Mouse (Mus musculus): ENCODE data around the gene Elp1. TPM values are rescaled to one million over a fixed set of nuclear protein-coding genes. Genes with fewer than 3 reads are reported as not detected.

The Elp1 gene
- polyA plus RNA-seq, 1 experiment, result 16.0 TPM

DNA sequence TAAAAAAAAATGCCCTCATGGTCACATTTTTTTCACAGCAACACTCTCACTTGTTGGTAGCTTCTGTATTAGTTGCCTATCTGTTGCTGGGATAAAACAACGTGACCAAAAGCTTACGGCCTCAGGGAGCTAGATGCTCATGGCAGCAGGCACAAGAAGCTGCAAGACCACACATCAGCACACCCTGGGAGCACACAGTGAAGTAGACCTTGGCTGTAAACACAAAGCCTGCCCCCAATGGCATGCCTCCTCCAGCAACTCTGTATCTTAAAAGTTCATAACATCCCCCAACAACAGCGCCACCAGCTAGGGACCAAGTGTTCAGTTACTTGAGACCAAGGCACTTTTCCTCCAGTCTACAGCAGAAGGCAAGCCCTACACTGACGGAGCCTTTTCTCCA, 6.9 kb upstream of the Elp1 start:
- TF ChIP-seq POLR2A (IDR thresholded peaks at IDR 0.05; ENCODE audit: borderline replicate concordance, extremely low read depth, low read depth, low read length), result no peak
- no peak for TF ChIP-seq CTCF (IDR thresholded peaks at IDR 0.05; ENCODE audit: insufficient read depth, low read length)
- no peak for DNase-seq
- 67% methylated on average over 4 of the region's 4 CpGs for WGBS
- Histone ChIP-seq H3K4me3 (replicated peaks; ENCODE audit: extremely low read depth, low read depth, low read length) (no peak overlapping the region), H3K4me1 (ENCODE audit: control insufficient read depth, insufficient read depth, low read length) (no peaks in the 10 kb centered on the region)

DNA sequence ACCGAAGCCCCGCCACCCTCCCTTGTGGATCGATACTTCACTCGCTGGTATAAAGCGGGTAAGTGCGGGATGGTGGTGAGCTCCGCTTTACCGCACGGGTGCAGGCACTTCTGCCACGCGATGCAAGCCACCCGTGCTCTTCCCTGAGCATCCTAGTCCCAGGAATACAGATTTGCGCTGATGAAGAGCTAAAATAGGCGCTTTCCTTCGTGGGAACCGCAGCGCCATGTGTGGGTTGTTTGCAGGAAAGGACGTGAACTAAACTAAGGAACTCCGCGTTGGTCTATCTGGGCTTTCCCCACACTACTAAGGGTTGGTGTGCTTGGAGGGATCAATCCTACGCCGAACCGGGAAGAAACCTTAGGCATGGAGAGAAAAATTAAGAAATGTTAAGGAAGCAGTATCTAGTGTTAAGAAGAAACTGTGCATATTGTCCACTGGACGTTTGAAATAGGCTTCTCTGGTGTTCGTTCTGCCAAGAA, 579 bp upstream of the Elp1 start:
- no peak for TF ChIP-seq POLR2A (IDR thresholded peaks at IDR 0.05; ENCODE audit: borderline replicate concordance, extremely low read depth, low read depth, low read length)
- no peak for TF ChIP-seq CTCF (IDR thresholded peaks at IDR 0.05; ENCODE audit: insufficient read depth, low read length)
- WGBS, result 2% methylated on average over 25 of the region's 25 CpGs
- DNase-seq, result no peak
- peak overlapping the region; percentile 96 for H3K4me3 ChIP-seq (replicated peaks; ENCODE audit: extremely low read depth, low read depth, low read length)
- H3K4me1 ChIP-seq (ENCODE audit: control insufficient read depth, insufficient read depth, low read length), result no peaks in the 10 kb centered on the region

DNA sequence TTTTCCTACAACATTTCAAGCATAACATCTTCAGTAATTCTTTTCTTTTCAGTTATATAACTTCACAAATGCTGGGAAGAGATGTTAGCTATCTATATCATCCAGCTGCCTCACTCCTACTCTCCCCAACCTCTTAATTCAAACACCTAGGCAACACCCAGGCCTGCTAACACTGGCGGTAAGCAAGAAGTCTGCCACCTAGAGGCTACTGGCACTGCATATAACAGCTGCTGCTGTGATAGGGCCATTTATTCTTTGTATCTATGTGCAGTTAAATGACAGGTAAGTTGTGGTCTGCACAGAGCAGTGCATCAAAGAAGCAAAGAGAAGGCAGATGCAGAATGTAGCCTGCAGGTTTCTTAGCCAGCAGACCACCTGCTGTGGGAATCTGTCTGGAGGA, 10.8 kb downstream of the Elp1 start:
- TF ChIP-seq CTCF (IDR thresholded peaks at IDR 0.05; ENCODE audit: insufficient read depth, low read length) (0 out of 2 replicates have a peak, but pooled peaks have one; percentile 32), POLR2A (IDR thresholded peaks at IDR 0.05; ENCODE audit: borderline replicate concordance, extremely low read depth, low read depth, low read length) (no peak)
- no peak for DNase-seq
- H3K4me3 ChIP-seq (replicated peaks; ENCODE audit: extremely low read depth, low read depth, low read length), result no peak overlapping the region
- no peaks in the 10 kb centered on the region for H3K4me1 ChIP-seq (ENCODE audit: control insufficient read depth, insufficient read depth, low read length)
- WGBS, result 44% methylated on average over 1 of the region's 1 CpGs

DNA sequence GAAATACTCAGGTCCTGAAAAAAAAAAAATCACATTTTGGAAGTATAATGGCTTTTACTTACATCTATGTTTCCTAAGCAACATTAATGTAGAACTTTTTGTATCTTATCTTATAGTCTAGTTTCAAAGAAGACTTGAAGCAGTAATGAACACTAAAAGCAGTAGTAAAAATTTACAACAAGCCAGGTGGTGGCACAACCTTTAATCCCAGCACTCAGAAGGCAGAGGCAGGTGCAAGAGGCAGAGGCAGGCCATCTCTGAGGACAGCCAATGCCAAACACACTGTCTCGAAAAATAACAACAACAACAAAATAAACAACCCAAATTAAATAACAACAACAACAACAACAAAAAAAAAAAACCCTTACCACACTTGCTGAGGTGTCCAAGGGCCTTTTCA, 31.1 kb downstream of the Elp1 start:
- TF ChIP-seq POLR2A (IDR thresholded peaks at IDR 0.05; ENCODE audit: borderline replicate concordance, extremely low read depth, low read depth, low read length) (no peak), CTCF (IDR thresholded peaks at IDR 0.05; ENCODE audit: insufficient read depth, low read length) (no peak)
- no peak for DNase-seq
- Histone ChIP-seq H3K4me1 (ENCODE audit: control insufficient read depth, insufficient read depth, low read length) (peaks cover 2% of the 10 kb centered on the region; the same call in 1 of the 2 replicates), H3K4me3 (replicated peaks; ENCODE audit: extremely low read depth, low read depth, low read length) (no peak overlapping the region)
- WGBS, result 51% methylated on average over 1 of the region's 1 CpGs

DNA sequence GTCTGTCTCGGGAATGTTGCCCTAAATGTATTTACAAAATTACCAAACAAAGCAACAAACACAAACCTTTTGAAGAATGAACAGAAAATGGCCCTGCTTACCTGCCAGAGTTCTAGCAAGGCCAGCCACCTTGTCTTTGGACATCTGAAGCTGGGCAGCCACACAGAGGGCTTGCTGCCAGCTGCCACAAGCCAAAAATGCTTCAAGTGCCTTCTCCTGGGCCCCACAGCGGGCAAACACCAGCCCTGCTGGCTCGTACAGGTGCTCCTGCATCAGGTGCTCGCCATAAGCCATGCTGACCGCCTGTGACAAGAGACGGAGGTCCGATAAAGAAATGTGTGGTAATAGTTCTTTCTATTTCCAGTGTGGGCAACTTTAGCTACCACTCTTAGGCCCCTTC, 33.2 kb downstream of the Elp1 start:
- peak; percentile 73 for DNase-seq
- 69% methylated on average over 7 of the region's 7 CpGs for WGBS
- Histone ChIP-seq H3K4me1 (ENCODE audit: control insufficient read depth, insufficient read depth, low read length) (peaks cover 2% of the 10 kb centered on the region; the same call in 1 of the 2 replicates), H3K4me3 (replicated peaks; ENCODE audit: extremely low read depth, low read depth, low read length) (no peak overlapping the region)
- TF ChIP-seq CTCF (IDR thresholded peaks at IDR 0.05; ENCODE audit: insufficient read depth, low read length) (no peak), POLR2A (IDR thresholded peaks at IDR 0.05; ENCODE audit: borderline replicate concordance, extremely low read depth, low read depth, low read length) (no peak)

- peaks cover 2% of the 10 kb centered on the region; the same call in 1 of the 2 replicates for H3K4me1 ChIP-seq (ENCODE audit: control insufficient read depth, insufficient read depth, low read length)
- TF ChIP-seq CTCF (IDR thresholded peaks at IDR 0.05; ENCODE audit: insufficient read depth, low read length) (no peak), POLR2A (IDR thresholded peaks at IDR 0.05; ENCODE audit: borderline replicate concordance, extremely low read depth, low read depth, low read length) (no peak)
- WGBS, result 38% methylated on average over 5 of the region's 5 CpGs
- H3K4me3 ChIP-seq (replicated peaks; ENCODE audit: extremely low read depth, low read depth, low read length), result no peak overlapping the region
- peak; percentile 42 for DNase-seq
Measured at GRCm38 (mm10) chr4:56767861-56768284, 34.3 kb downstream of the Elp1 start.

DNA sequence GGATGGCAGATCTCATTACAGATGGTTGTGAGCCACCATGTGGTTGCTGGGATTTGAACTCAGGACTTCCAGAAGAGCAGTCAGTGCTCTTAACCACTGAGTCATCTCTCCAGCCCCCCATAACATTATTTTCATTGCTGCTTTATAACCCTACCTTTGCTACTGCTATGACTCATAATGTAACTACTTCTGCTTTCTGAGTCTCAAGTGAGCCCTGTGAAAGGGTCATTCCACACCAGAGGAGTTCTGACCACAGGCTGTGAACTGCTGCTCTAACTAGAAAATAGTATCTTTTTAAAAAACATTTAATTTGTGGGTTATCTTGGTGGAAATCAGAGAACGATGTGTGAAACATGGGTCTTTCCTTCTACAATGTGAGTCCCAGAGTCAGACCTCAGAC, 44.4 kb downstream of the Elp1 start:
- no peak for DNase-seq
- WGBS, result 96% methylated on average over 1 of the region's 1 CpGs
- no peaks in the 10 kb centered on the region for H3K4me1 ChIP-seq (ENCODE audit: control insufficient read depth, insufficient read depth, low read length)
- TF ChIP-seq CTCF (IDR thresholded peaks at IDR 0.05; ENCODE audit: insufficient read depth, low read length), result no peak
- no peak for TF ChIP-seq POLR2A (IDR thresholded peaks at IDR 0.05; ENCODE audit: borderline replicate concordance, extremely low read depth, low read depth, low read length)
- no peak overlapping the region for H3K4me3 ChIP-seq (replicated peaks; ENCODE audit: extremely low read depth, low read depth, low read length)

GRCm38 (mm10) chr4:56756966-56757600, 45.0 kb downstream of the Elp1 start:
- Histone ChIP-seq H3K4me3 (replicated peaks; ENCODE audit: extremely low read depth, low read depth, low read length) (no peak overlapping the region), H3K4me1 (ENCODE audit: control insufficient read depth, insufficient read depth, low read length) (no peaks in the 10 kb centered on the region)
- TF ChIP-seq CTCF (IDR thresholded peaks at IDR 0.05; ENCODE audit: insufficient read depth, low read length) (no peak), POLR2A (IDR thresholded peaks at IDR 0.05; ENCODE audit: borderline replicate concordance, extremely low read depth, low read depth, low read length) (no peak)
- peak; percentile 59 for DNase-seq
- WGBS, result 72% methylated on average over 10 of the region's 10 CpGs

DNA sequence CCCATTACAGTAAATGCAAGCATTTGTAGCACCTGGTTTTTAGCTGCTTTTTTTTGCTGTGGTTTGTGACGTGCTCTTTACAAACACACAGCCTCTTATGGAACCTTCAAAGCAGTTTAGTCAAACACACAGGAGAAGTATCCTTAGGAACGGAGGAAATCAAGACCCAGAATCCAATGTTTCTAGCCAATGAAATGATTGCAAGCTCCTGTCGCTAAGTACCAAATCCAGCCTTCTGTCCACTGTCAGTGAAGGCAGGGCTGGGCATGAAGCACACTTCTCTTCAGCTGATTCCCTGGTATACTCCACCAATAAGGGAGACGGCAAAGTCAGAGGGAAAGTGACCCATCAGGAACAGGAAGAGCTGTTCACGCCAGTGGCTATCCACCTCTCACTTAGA, 46.1 kb downstream of the Elp1 start:
- no peak for TF ChIP-seq POLR2A (IDR thresholded peaks at IDR 0.05; ENCODE audit: borderline replicate concordance, extremely low read depth, low read depth, low read length)
- no peak for TF ChIP-seq CTCF (IDR thresholded peaks at IDR 0.05; ENCODE audit: insufficient read depth, low read length)
- WGBS, result 69% methylated on average over 5 of the region's 5 CpGs

GRCm38 (mm10) chr4:56747456-56747855, 54.7 kb downstream of the Elp1 start:
- WGBS, result 97% methylated on average over 9 of the region's 9 CpGs
- H3K4me1 ChIP-seq (ENCODE audit: control insufficient read depth, insufficient read depth, low read length), result no peaks in the 10 kb centered on the region
- TF ChIP-seq CTCF (IDR thresholded peaks at IDR 0.05; ENCODE audit: insufficient read depth, low read length), result no peak
- no peak for TF ChIP-seq POLR2A (IDR thresholded peaks at IDR 0.05; ENCODE audit: borderline replicate concordance, extremely low read depth, low read depth, low read length)
- DNase-seq, result no peak
- H3K4me3 ChIP-seq (replicated peaks; ENCODE audit: extremely low read depth, low read depth, low read length), result no peak overlapping the region

More for the DNA sequence above, 46.1 kb downstream of the Elp1 start:
- H3K4me1 ChIP-seq (ENCODE audit: control insufficient read depth, insufficient read depth, low read length), result no peaks in the 10 kb centered on the region
- no peak overlapping the region for H3K4me3 ChIP-seq (replicated peaks; ENCODE audit: extremely low read depth, low read depth, low read length)
- DNase-seq, result peak; percentile 25
